Mouse (Mus musculus) heart, adult 2 months (tissue): ENCODE measurements around the gene Cacna1b. TPM values are rescaled to one million over a fixed set of nuclear protein-coding genes. Genes with fewer than 3 reads are reported as not detected.

ENCODE experiments used
- DNase-seq, 2 experiments: peaks; one replicate each; pipeline ENCODE4 v3.0.0; 2021
- H3K27ac ChIP-seq: fragments of 200-600 bp; 2 replicates; pipeline ENCODE4 v1.8.1; 2022
- H3K27me3 ChIP-seq: fragments of 200-500 bp; 2 replicates; pipeline ENCODE4 v1.6.1; 2012; ENCODE audit warnings: mild to moderate bottlenecking, low read length, inconsistent platforms, mixed read lengths; ENCODE audit not compliant: control insufficient read depth, insufficient read depth
- H3K36me3 ChIP-seq: fragments of 200-500 bp; 2 replicates; pipeline ENCODE4 v1.6.1; 2012; ENCODE audit warnings: low read length, inconsistent platforms; ENCODE audit not compliant: control insufficient read depth, insufficient read depth
- H3K4me1 ChIP-seq: fragments of 200-500 bp; 2 replicates; pipeline ENCODE4 v1.6.1; 2011; ENCODE audit warnings: low read length; ENCODE audit not compliant: control insufficient read depth, insufficient read depth
- H3K4me3 ChIP-seq: fragments of 200-600 bp; 2 replicates; pipeline ENCODE4 v1.8.1; 2022
- H3K79me2 ChIP-seq: fragments of 200-500 bp; replicated peaks from 2 replicates; pipeline ENCODE4 v1.6.1; 2012; ENCODE audit warnings: mild to moderate bottlenecking, inconsistent platforms, low read length, moderate library complexity, mixed read lengths; ENCODE audit not compliant: control insufficient read depth, insufficient read depth
- H3K9ac ChIP-seq: fragments of 200-500 bp; 2 replicates; pipeline ENCODE4 v1.6.1; 2012; ENCODE audit warnings: low read depth, mild to moderate bottlenecking, control low read depth, inconsistent platforms, low read length, mixed read lengths
- CTCF ChIP-seq: fragments of 200-600 bp; IDR thresholded peaks from 2 replicates; pipeline ENCODE4 v1.8.1; 2022; ENCODE audit warnings: antibody characterized with exemption, mild to moderate bottlenecking, moderate library complexity
- EP300 ChIP-seq: fragments of 200-500 bp; IDR thresholded peaks from 2 replicates; pipeline ENCODE4 v1.6.1; 2011; ENCODE audit warnings: low read depth, low read length, control low read depth; ENCODE audit not compliant: insufficient read depth
- POLR2A ChIP-seq: fragments of 200-500 bp; IDR thresholded peaks from 2 replicates; pipeline ENCODE4 v1.6.1; 2011; ENCODE audit warnings: mild to moderate bottlenecking, low read depth, low read length, control low read depth; ENCODE audit not compliant: insufficient read depth
- WGBS: fragments of 180-500 bp; shearing (Covaris S2); methylation state at CpG from one replicate; pipeline ENCODE4 v1.1.7; 2018; 5-methylcytosine and 5-hydroxymethylcytosine counted together
- intact Hi-C: fragments of 180-260 bp; cut with DNase I; formaldehyde crosslinking; loops from one replicate; pipeline ENCODE4 v1.15.1; 2025
- polyA plus RNA-seq: library from polyadenylated mRNA; depleted of rRNA; stranded (reverse); fragments of >200 nt; gene quantifications from 2 replicates; pipeline ENCODE4 v1.2.3, GENCODE M21; 2012
- total RNA-seq, 2 experiments: library from RNA; stranded (reverse); gene quantifications; 2 replicates each; pipeline ENCODE4 v1.2.3; 2021

The Cacna1b gene
- total and polyA plus RNA-seq, 3 experiments, result 0.05 to 0.25 (median 0.09) TPM

DNA sequence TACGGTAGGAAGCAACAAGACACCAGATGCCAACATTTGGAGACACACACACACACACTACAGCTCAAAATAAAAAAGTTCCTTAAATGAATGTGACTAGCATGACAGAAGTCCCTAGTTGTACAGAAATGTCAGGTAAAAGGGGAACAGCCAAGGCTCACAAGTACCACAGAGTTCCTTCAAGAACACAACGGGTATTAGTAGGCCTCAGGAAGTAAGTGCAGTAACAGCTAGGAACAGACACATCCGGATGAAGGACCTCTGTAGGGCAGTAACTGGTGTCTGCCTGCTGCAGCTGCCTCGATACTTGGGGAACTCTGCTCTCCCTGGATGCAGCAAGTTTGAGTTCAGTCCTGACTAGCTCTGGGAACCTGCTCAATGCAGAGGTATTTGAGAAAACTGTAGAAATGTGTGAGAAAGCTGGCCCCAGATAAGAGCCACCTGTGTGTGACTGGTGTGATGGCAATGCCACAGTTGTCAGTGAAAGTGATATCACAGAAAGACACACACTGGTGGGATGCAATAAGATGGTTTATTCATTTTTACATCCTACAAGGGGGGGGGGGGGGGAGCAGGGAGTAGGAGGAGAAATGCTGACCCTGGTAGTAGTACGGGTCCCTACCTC lies 34.0 kb upstream of the Cacna1b start:
- Histone ChIP-seq H3K79me2 (no peaks in the 10 kb centered on the region), H3K27me3 (no peaks in the 10 kb centered on the region), H3K27ac (no peak overlapping the region), H3K4me1 (peaks cover 2% of the 10 kb centered on the region; the same call in 1 of the 2 replicates), H3K9ac (no peak overlapping the region), H3K36me3 (peaks cover 2% of the 10 kb centered on the region), H3K4me3 (no peak overlapping the region)
- intact Hi-C loops, result no loop called here
- no peak for DNase-seq
- TF ChIP-seq EP300 (no peak), CTCF (no peak), POLR2A (no peak)
- 82% methylated on average over 5 of the region's 5 CpGs for WGBS

DNA sequence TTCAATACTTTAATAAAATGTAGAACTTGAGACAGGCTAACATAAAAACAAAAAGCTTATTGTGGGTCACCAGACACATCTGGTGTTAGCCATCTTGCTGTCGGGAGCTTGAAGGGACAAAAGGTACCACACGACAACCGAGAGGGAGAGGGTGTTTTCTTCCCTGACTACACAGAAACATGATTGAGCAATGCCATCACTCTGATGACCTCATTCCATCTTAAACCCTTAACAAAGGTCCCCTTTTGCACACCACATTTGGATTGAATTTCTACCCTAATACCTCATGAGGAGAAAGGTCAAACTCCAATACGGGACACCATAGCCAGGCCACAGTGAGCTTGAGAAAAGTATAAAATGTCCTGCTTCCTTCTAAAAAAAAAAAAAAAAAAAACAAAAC lies 24.3 kb upstream of the Cacna1b start:
- no peak for DNase-seq
- no peak for TF ChIP-seq POLR2A
- TF ChIP-seq EP300, result no peak
- TF ChIP-seq CTCF, result no peak
- 68% methylated on average over 4 of the region's 4 CpGs for WGBS
- H3K79me2 ChIP-seq, result no peaks in the 10 kb centered on the region
- no peak overlapping the region for H3K27ac ChIP-seq
- H3K4me3 ChIP-seq, result no peak overlapping the region
- no peaks in the 10 kb centered on the region for H3K4me1 ChIP-seq
- H3K27me3 ChIP-seq, result no peaks in the 10 kb centered on the region
- no peaks in the 10 kb centered on the region for H3K36me3 ChIP-seq
- H3K9ac ChIP-seq, result no peak overlapping the region
- intact Hi-C loops, result no loop called here

DNA sequence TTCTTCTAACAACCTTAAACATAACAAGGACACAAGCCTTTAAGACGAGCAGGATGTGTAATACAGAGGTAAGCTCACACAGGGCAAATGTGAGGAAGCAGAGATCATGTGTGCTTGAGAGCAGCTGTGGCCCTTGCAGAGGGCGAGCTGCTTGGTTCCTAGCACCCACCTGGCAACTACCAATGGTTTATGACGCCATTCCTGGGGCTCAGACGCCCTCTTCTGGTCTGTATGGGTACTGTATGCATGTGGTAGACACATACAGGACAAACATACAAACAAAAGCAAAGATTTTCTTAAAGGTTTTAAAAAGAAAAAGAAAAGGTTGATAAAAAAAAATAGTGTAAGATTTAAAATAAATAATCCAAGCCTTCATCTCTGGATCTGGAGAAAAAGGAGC lies 18.3 kb upstream of the Cacna1b start:
- peak; percentile 27; the same call in 1 of the 2 replicates for TF ChIP-seq CTCF
- no peak for TF ChIP-seq POLR2A
- no peak for TF ChIP-seq EP300
- no peaks in the 10 kb centered on the region for H3K79me2 ChIP-seq
- no peak for DNase-seq
- no peak overlapping the region for H3K9ac ChIP-seq
- no peaks in the 10 kb centered on the region for H3K36me3 ChIP-seq
- no peak overlapping the region for H3K27ac ChIP-seq
- intact Hi-C loops, result no loop called here
- WGBS, result 42% methylated on average over 4 of the region's 4 CpGs
- H3K4me3 ChIP-seq, result no peak overlapping the region
- no peaks in the 10 kb centered on the region for H3K27me3 ChIP-seq
- no peaks in the 10 kb centered on the region for H3K4me1 ChIP-seq

DNA sequence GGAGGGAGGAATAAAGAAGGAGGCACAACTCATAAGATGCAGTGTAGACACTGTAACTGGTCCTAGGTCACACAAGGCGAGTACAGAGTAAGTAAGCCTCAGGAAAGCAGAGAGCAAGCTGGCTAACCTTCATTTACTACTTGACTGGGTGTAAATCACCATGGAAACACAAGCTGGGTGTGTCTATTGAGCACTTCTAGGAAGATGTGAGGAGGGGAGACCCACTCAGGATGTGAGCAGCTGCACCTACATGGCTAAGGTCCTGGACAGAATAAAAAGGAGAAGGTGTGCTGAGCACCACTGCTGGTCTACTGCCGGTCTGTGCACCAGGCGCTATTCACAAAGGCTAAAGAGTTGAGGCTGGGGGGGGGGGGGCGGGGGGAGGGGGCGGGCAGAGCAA lies 13.9 kb upstream of the Cacna1b start:
- H3K4me3 ChIP-seq, result no peak overlapping the region
- DNase-seq, result no peak
- TF ChIP-seq EP300 (no peak), CTCF (no peak), POLR2A (no peak)
- no peak overlapping the region for H3K9ac ChIP-seq
- no peaks in the 10 kb centered on the region for H3K27me3 ChIP-seq
- no peaks in the 10 kb centered on the region for H3K36me3 ChIP-seq
- H3K4me1 ChIP-seq, result no peaks in the 10 kb centered on the region; the same call in 1 of the 2 replicates
- WGBS, result 48% methylated on average over 3 of the region's 5 CpGs
- intact Hi-C loops, result no loop called here
- H3K27ac ChIP-seq, result no peak overlapping the region
- H3K79me2 ChIP-seq, result no peaks in the 10 kb centered on the region

DNA sequence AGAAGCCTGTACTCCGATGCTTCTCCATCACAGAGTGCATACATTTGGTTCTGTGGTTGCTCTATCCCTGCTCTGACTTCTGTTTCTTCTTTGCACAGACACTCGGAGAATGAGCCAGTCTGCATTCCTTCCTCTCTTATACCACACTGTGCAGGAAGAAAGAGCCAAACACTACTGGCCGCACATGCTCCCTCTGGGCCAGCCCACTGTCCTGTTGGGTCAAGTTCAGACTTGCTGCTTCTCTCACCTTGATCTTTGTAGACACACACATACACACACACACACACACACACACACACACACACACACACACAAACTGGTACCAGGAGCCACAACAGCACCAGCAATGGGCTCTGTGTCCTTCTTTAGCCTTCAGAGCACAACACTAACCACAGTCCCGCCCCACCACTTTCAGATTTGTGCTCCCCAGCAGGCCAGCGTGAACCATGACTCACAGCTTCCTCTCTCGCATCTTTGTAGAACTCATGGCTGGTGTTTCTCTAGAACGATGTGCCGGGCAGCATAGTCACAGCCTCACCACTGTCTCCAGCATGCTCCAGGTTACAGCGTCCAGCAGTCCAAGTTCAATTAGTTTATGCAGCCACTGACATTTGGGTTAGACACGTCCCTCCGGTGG lies 13.1 kb upstream of the Cacna1b start:
- Histone ChIP-seq H3K4me1 (no peaks in the 10 kb centered on the region; the same call in 1 of the 2 replicates), H3K36me3 (no peaks in the 10 kb centered on the region), H3K9ac (no peak overlapping the region), H3K4me3 (no peak overlapping the region), H3K27me3 (no peaks in the 10 kb centered on the region), H3K79me2 (no peaks in the 10 kb centered on the region), H3K27ac (no peak overlapping the region)
- intact Hi-C loops, result no loop called here
- no peak for DNase-seq
- WGBS, result 68% methylated on average over 11 of the region's 11 CpGs
- no peak for TF ChIP-seq EP300
- TF ChIP-seq POLR2A, result no peak
- TF ChIP-seq CTCF, result no peak

DNA sequence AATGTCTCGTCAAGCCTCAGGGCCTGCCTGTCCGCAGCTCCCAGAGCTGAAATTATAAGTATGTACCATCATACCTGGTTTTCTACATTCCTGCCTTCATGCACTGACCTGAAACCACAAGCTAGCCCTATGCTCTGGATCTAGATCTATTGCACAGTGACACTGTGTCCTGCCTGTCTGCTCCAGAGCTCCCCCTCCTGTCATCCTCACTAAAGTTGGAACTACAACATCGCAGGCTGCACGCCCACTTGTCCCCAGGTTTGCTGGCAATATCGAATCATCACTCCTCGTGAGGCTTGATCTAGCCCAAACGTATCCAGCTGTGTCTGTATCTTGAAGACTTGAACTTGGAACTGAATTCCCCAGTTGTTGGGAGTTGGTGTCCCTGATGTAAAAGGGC lies 11.9 kb upstream of the Cacna1b start:
- DNase-seq, result no peak
- H3K4me3 ChIP-seq, result no peak overlapping the region
- no peaks in the 10 kb centered on the region for H3K79me2 ChIP-seq
- no peaks in the 10 kb centered on the region for H3K27me3 ChIP-seq
- no peak overlapping the region for H3K27ac ChIP-seq
- TF ChIP-seq POLR2A (no peak), CTCF (peak; percentile 48)
- 65% methylated on average over 7 of the region's 7 CpGs for WGBS
- intact Hi-C loops, result no loop called here
- no peak overlapping the region for H3K9ac ChIP-seq
- no peaks in the 10 kb centered on the region for H3K36me3 ChIP-seq
- no peaks in the 10 kb centered on the region; the same call in 1 of the 2 replicates for H3K4me1 ChIP-seq
